Mouse (Mus musculus): Measurements from ENCODE around the gene 4833423E24Rik. TPM values are rescaled to one million over a fixed set of nuclear protein-coding genes. Genes with fewer than 3 reads are reported as not detected.

Gene 4833423E24Rik
- polyA plus RNA-seq, 1 experiment from 2014 or later: 0.09 TPM

- WGBS: 79% methylated on average over 5 of the region's 5 CpGs
- no peaks in the 10 kb centered on the region for H3K27me3 ChIP-seq (replicated peaks; ENCODE audit: control insufficient read depth, insufficient read depth, low read length)
- no peak overlapping the region for H3K4me2 ChIP-seq (ENCODE audit: low read depth, low read length)
- no peak overlapping the region for H3K27ac ChIP-seq (ENCODE audit: low read length)
- no peak for ATAC-seq
- no peak overlapping the region for H3K9ac ChIP-seq (ENCODE audit: low read depth, low read length)
- H3K4me1 ChIP-seq (ENCODE audit: control insufficient read depth, insufficient read depth, low read length): no peaks in the 10 kb centered on the region
- no peaks in the 10 kb centered on the region for H3K9me3 ChIP-seq (ENCODE audit: control insufficient read depth, low read length)
- H3K4me3 ChIP-seq (ENCODE audit: low read length): no peak overlapping the region
- no peaks in the 10 kb centered on the region for H3K36me3 ChIP-seq (ENCODE audit: control insufficient read depth, insufficient read depth, low read length)
Measured at GRCm38 (mm10) chr2:85490396-85490795, 28.4 kb downstream of the 4833423E24Rik start.

- 76% methylated on average over 3 of the region's 3 CpGs for WGBS
Measured at GRCm38 (mm10) chr2:85466801-85467325, 52.0 kb downstream of the 4833423E24Rik start.

GRCm38 (mm10) chr2:85443539-85443938 lies 75.3 kb downstream of the 4833423E24Rik start, which contains the start of gene Olfr995:
Gene Olfr995, minus strand, starts transcription at chr2:85443639.
- Histone ChIP-seq H3K9me3 (ENCODE audit: control insufficient read depth, low read length) (no peaks in the 10 kb centered on the region), H3K4me2 (ENCODE audit: low read depth, low read length) (no peak within 1 kb of the TSS), H3K36me3 (ENCODE audit: control insufficient read depth, insufficient read depth, low read length) (no peaks in the 10 kb centered on the region), H3K4me3 (ENCODE audit: low read length) (no peak within 1 kb of the TSS), H3K27ac (ENCODE audit: low read length) (no peak within 1 kb of the TSS), H3K4me1 (ENCODE audit: control insufficient read depth, insufficient read depth, low read length) (no peaks in the 10 kb centered on the region), H3K27me3 (replicated peaks; ENCODE audit: control insufficient read depth, insufficient read depth, low read length) (no peaks in the 10 kb centered on the region), H3K9ac (ENCODE audit: low read depth, low read length) (no peak within 1 kb of the TSS)
- no peak for ATAC-seq
- 38% methylated on average over 1 of the region's 1 CpGs for WGBS

More at GRCm38 (mm10) chr2:85466801-85467325, 52.0 kb downstream of the 4833423E24Rik start:
- Histone ChIP-seq H3K27me3 (replicated peaks; ENCODE audit: control insufficient read depth, insufficient read depth, low read length) (no peaks in the 10 kb centered on the region), H3K9me3 (ENCODE audit: control insufficient read depth, low read length) (no peaks in the 10 kb centered on the region), H3K36me3 (ENCODE audit: control insufficient read depth, insufficient read depth, low read length) (no peaks in the 10 kb centered on the region), H3K4me3 (ENCODE audit: low read length) (no peak overlapping the region), H3K9ac (ENCODE audit: low read depth, low read length) (no peak overlapping the region), H3K4me2 (ENCODE audit: low read depth, low read length) (no peak overlapping the region), H3K27ac (ENCODE audit: low read length) (no peak overlapping the region), H3K4me1 (ENCODE audit: control insufficient read depth, insufficient read depth, low read length) (no peaks in the 10 kb centered on the region)
- ATAC-seq: no peak

- no peaks in the 10 kb centered on the region for H3K9me3 ChIP-seq (ENCODE audit: control insufficient read depth, low read length)
- no peak for ATAC-seq
Measured at GRCm38 (mm10) chr2:85442546-85442945, 76.3 kb downstream of the 4833423E24Rik start.

GRCm38 (mm10) chr2:85436351-85436750 lies 82.5 kb downstream of the 4833423E24Rik start, which contains the start of gene Olfr994:
Gene Olfr994, minus strand, starts transcription at chr2:85436451.
- H3K9me3 ChIP-seq (ENCODE audit: control insufficient read depth, low read length): no peaks in the 10 kb centered on the region
- no peak within 1 kb of the TSS for H3K27ac ChIP-seq (ENCODE audit: low read length)
- H3K27me3 ChIP-seq (replicated peaks; ENCODE audit: control insufficient read depth, insufficient read depth, low read length): no peaks in the 10 kb centered on the region
- H3K4me2 ChIP-seq (ENCODE audit: low read depth, low read length): no peak within 1 kb of the TSS
- H3K4me3 ChIP-seq (ENCODE audit: low read length): no peak within 1 kb of the TSS
- H3K36me3 ChIP-seq (ENCODE audit: control insufficient read depth, insufficient read depth, low read length): no peaks in the 10 kb centered on the region
- no peak within 1 kb of the TSS for H3K9ac ChIP-seq (ENCODE audit: low read depth, low read length)
- no peak for ATAC-seq
- 93% methylated on average over 3 of the region's 3 CpGs for WGBS
- no peaks in the 10 kb centered on the region for H3K4me1 ChIP-seq (ENCODE audit: control insufficient read depth, insufficient read depth, low read length)

More at GRCm38 (mm10) chr2:85442546-85442945, 76.3 kb downstream of the 4833423E24Rik start:
- H3K36me3 ChIP-seq (ENCODE audit: control insufficient read depth, insufficient read depth, low read length): no peaks in the 10 kb centered on the region
- H3K4me3 ChIP-seq (ENCODE audit: low read length): no peak overlapping the region
- no peaks in the 10 kb centered on the region for H3K27me3 ChIP-seq (replicated peaks; ENCODE audit: control insufficient read depth, insufficient read depth, low read length)
- H3K9ac ChIP-seq (ENCODE audit: low read depth, low read length): no peak overlapping the region
- no peak overlapping the region for H3K4me2 ChIP-seq (ENCODE audit: low read depth, low read length)
- H3K27ac ChIP-seq (ENCODE audit: low read length): no peak overlapping the region
- H3K4me1 ChIP-seq (ENCODE audit: control insufficient read depth, insufficient read depth, low read length): no peaks in the 10 kb centered on the region

Other genes starting within 250 kb of the 4833423E24Rik start
- not detected in 2 replicates for gene Olfr987, start 179.7 kb downstream of the 4833423E24Rik start, polyA plus RNA-seq (2015; fragmentation: Nextera tagmentation; extraction: Ambion mirVana)
- not detected in 2 replicates for gene Olfr988, start 155.8 kb downstream of the 4833423E24Rik start, polyA plus RNA-seq (2015; fragmentation: Nextera tagmentation; extraction: Ambion mirVana)
- not detected in 2 replicates for gene Olfr992, start 109.6 kb downstream of the 4833423E24Rik start, polyA plus RNA-seq (2015; fragmentation: Nextera tagmentation; extraction: Ambion mirVana)
- gene Olfr993, start 104.1 kb downstream of the 4833423E24Rik start, polyA plus RNA-seq (2015; fragmentation: Nextera tagmentation; extraction: Ambion mirVana): not detected in 2 replicates
- not detected in 2 replicates for gene Olfr994, start 82.6 kb downstream of the 4833423E24Rik start, polyA plus RNA-seq (2015; fragmentation: Nextera tagmentation; extraction: Ambion mirVana)
- gene Olfr995, start 75.4 kb downstream of the 4833423E24Rik start, polyA plus RNA-seq (2015; fragmentation: Nextera tagmentation; extraction: Ambion mirVana): not detected in 2 replicates
- not detected in 2 replicates for gene Olfr996, start 60.2 kb upstream of the 4833423E24Rik start, polyA plus RNA-seq (2015; fragmentation: Nextera tagmentation; extraction: Ambion mirVana)
- not detected in 2 replicates for gene Olfr998, start 69.9 kb upstream of the 4833423E24Rik start, polyA plus RNA-seq (2015; fragmentation: Nextera tagmentation; extraction: Ambion mirVana)
- gene Olfr1000, start 92.9 kb upstream of the 4833423E24Rik start, polyA plus RNA-seq (2015; fragmentation: Nextera tagmentation; extraction: Ambion mirVana): not detected in 2 replicates
- not detected in 2 replicates for gene Olfr1002, start 131.7 kb upstream of the 4833423E24Rik start, polyA plus RNA-seq (2015; fragmentation: Nextera tagmentation; extraction: Ambion mirVana)
- gene Olfr154, start 145.4 kb upstream of the 4833423E24Rik start, polyA plus RNA-seq (2015; fragmentation: Nextera tagmentation; extraction: Ambion mirVana): not detected in 2 replicates
- not detected in 2 replicates for gene Olfr1006, start 159.7 kb upstream of the 4833423E24Rik start, polyA plus RNA-seq (2015; fragmentation: Nextera tagmentation; extraction: Ambion mirVana)
- gene Olfr1008, start 170.4 kb upstream of the 4833423E24Rik start, polyA plus RNA-seq (2015; fragmentation: Nextera tagmentation; extraction: Ambion mirVana): not detected in 2 replicates
- gene Olfr1009, start 196.4 kb upstream of the 4833423E24Rik start, polyA plus RNA-seq (2015; fragmentation: Nextera tagmentation; extraction: Ambion mirVana): not detected in 2 replicates
- gene Olfr1012, start 243.7 kb upstream of the 4833423E24Rik start, polyA plus RNA-seq (2015; fragmentation: Nextera tagmentation; extraction: Ambion mirVana): not detected in 2 replicates
- gene Olfr1013, start 248.1 kb upstream of the 4833423E24Rik start, polyA plus RNA-seq (2015; fragmentation: Nextera tagmentation; extraction: Ambion mirVana): not detected in 2 replicates